Mouse (Mus musculus): ENCODE measurements around the gene Copz1.

DNA sequence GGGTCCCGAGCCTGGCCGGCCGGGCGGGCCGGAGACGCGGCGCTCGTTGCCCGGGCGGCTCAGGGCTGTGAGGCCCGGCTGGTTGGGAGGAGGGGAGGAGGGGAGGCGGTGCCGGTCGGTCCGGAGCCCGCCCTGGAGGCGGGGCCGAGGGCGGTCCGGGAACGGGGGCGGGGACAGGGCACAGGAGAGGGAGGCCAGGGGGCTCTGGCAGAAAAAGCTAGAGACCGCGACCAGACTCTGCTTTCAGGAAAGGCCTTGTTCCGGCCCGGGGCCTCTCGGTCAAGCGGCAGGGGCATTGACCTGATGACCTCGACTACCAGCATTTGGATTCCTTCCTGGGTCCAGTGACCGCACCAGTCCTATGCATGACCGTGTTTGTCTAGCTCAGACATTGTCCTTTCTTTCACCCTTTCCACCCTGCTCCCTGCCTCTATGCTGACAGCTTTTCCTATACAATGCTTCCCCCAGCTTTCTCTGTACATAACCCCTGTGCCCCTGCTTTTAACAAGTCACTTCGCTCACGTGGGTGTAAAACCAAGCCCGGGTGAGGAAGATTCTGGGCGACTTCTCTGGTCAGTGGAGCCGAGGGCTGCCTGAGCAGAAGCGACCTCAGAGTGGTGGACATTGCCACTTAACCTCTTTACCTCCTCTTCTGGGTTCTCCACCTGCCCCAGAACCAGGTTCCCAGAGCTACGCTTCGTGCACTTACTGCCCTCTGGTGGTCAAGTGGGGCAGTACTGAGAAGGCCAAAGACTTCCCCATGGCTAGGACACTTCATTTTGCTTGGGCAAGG lies 51.1 kb downstream of the Copz1 start:
- TF ChIP-seq CTCF (conservative IDR thresholded peaks at IDR 0.05 in 1 of 2, IDR thresholded peaks at IDR 0.05 in 1 of 2; ENCODE audit: low read depth in 2 of 2, low read length in 2 of 2) (peak; percentile 94 to 97), MXI1 (IDR thresholded peaks at IDR 0.05; ENCODE audit: low read depth, low read length) (peak; percentile 62; the same call in 1 of the 2 replicates), EP300 (IDR thresholded peaks at IDR 0.05; ENCODE audit: low read length) (no peak), SMC3 (IDR thresholded peaks at IDR 0.05; ENCODE audit: low read depth, low read length) (peak; percentile 71), GABPA (IDR thresholded peaks at IDR 0.05; ENCODE audit: insufficient replicate concordance, low read depth, low read length) (no peak), POLR2A (IDR thresholded peaks at IDR 0.05; ENCODE audit: low read depth, low read length) (peak; percentile 54; the same call in 1 of the 2 replicates), TCF12 (IDR thresholded peaks at IDR 0.05; ENCODE audit: low read depth, low read length) (peak; percentile 37; the same call in 1 of the 2 replicates), HCFC1 (IDR thresholded peaks at IDR 0.05; ENCODE audit: low read depth, low read length) (no peak), MEF2A (IDR thresholded peaks at IDR 0.05; ENCODE audit: borderline replicate concordance, low read depth, low read length) (0 out of 2 replicates have a peak, but pooled peaks have one; percentile 19), MAFK (IDR thresholded peaks at IDR 0.05; ENCODE audit: insufficient replicate concordance, low read length) (no peak), UBTF (IDR thresholded peaks at IDR 0.05; ENCODE audit: low read depth, low read length) (no peak), USF2 (conservative IDR thresholded peaks at IDR 0.05; ENCODE audit: low read depth, low read length) (no peak)
